Mouse (Mus musculus) liver, postnatal 0 days (tissue): Measurements from ENCODE around the gene Zfp639.

ENCODE experiments used
- CTCF ChIP-seq: sonication (generic); IDR thresholded peaks from 2 replicates; pipeline ENCODE4 v1.5.1; 2016; ENCODE audit warnings: antibody characterized with exemption, low read depth
- EP300 ChIP-seq: IDR thresholded peaks from 2 replicates; pipeline ENCODE4 v1.6.1; 2016; ENCODE audit warnings: antibody characterized with exemption, low read depth, mild to moderate bottlenecking

DNA sequence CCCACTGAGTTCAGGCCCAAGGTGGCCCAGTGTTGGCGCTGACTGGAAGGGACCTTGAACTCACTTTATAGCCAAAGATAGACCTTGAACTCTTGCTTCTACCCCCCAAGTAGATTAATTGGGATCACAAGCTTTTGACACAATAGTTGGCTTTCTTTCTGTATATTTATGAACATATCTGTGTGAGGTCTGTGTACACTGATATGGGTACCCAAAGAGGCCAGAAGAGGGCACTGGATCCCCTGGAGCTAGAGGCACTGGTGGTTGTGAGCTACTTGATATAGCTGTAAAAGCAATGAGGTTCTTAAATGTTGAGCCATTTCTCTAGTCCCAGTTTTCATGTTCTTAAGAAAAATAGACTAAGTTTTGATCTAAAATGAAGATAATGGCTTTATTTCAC is 43.0 kb downstream of the Zfp639 start:
- TF ChIP-seq CTCF (peak; percentile 46), EP300 (no peak)
